Mouse (Mus musculus): ENCODE measurements around the gene Patl1.
"Not testable (repeated sequence)": the region's sequence is repeated elsewhere in the genome, so short reads cannot be mapped to it uniquely, and the experiment has no call there.

The Patl1 gene

GRCm38 (mm10) chr19:11969155-11970050 lies 57.2 kb downstream of the Patl1 start:
- no peak for DNase-seq

- DNase-seq = no peak
These were observed 61.5 kb downstream of the Patl1 start for GRCm38 (mm10) chr19:11973511-11974222.

- DNase-seq = no peak
These were observed 62.0 kb downstream of the Patl1 start for GRCm38 (mm10) chr19:11974223-11974540.

GRCm38 (mm10) chr19:11975683-11976082 lies 63.5 kb downstream of the Patl1 start:
- DNase-seq = no peak

GRCm38 (mm10) chr19:11977363-11977762 lies 65.2 kb downstream of the Patl1 start:
- no peak for DNase-seq

GRCm38 (mm10) chr19:11980471-11980870 lies 68.3 kb downstream of the Patl1 start:
- DNase-seq = no peak

GRCm38 (mm10) chr19:11984614-11985013 lies 72.4 kb downstream of the Patl1 start:
- DNase-seq = not testable (repeated sequence)

- no peak for DNase-seq
These were observed 75.6 kb downstream of the Patl1 start for GRCm38 (mm10) chr19:11987841-11988240.

GRCm38 (mm10) chr19:11989334-11989733 lies 77.1 kb downstream of the Patl1 start:
- DNase-seq = no peak

- DNase-seq = no peak
These were observed 79.8 kb downstream of the Patl1 start for GRCm38 (mm10) chr19:11992034-11992433.

- no peak for DNase-seq
These were observed 80.3 kb downstream of the Patl1 start for GRCm38 (mm10) chr19:11992441-11993029.
